Mouse (Mus musculus) G1E (cell line): ENCODE data around the gene Wipf3.

Experiments
- CTCF ChIP-seq: IDR thresholded peaks from 2 replicates; pipeline ENCODE4 v1.5.1; 2012; ENCODE audit warnings: low read depth, low read length, inconsistent platforms, mixed read lengths
- POLR2AphosphoS5 ChIP-seq: IDR thresholded peaks from 2 replicates; pipeline ENCODE4 v1.6.1; 2012; ENCODE audit warnings: low read depth, low read length, inconsistent platforms; ENCODE audit not compliant: insufficient replicate concordance

GRCm38 (mm10) chr6:54434171-54434570 lies 4.8 kb downstream of the Wipf3 start:
- no peak for TF ChIP-seq POLR2AphosphoS5
- no peak for TF ChIP-seq CTCF
